Mouse (Mus musculus): Measurements from ENCODE around the gene Smad6.
A peak's percentile ranks its signal among the peaks of the same experiment; 100 is the strongest.

Smad6 gene

GRCm38 (mm10) chr9:64021853-64022561 lies at the start of gene Smad6:
TSS of gene Smad6 (minus strand) at chr9:64022059.
- peak; percentile 12 to 24 for DNase-seq

GRCm38 (mm10) chr9:64070674-64071073 lies 48.8 kb upstream of the Smad6 start:
- DNase-seq: no peak

- DNase-seq: no peak
These were observed 47.3 kb upstream of the Smad6 start for GRCm38 (mm10) chr9:64069131-64069530.

GRCm38 (mm10) chr9:64068571-64068970 lies 46.7 kb upstream of the Smad6 start:
- no peak for DNase-seq

- DNase-seq: no peak
These were observed 45.9 kb upstream of the Smad6 start for GRCm38 (mm10) chr9:64067787-64068186.

- no peak for DNase-seq
These were observed 38.2 kb upstream of the Smad6 start for GRCm38 (mm10) chr9:64060033-64060539.

- no peak for DNase-seq
These were observed 36.2 kb upstream of the Smad6 start for GRCm38 (mm10) chr9:64057903-64058650.

- no peak for DNase-seq
These were observed 33.3 kb upstream of the Smad6 start for GRCm38 (mm10) chr9:64055162-64055561.

- no peak for DNase-seq
These were observed 31.9 kb upstream of the Smad6 start for GRCm38 (mm10) chr9:64053786-64054185.

- DNase-seq: no peak
These were observed 29.4 kb upstream of the Smad6 start for GRCm38 (mm10) chr9:64051241-64051640.

- DNase-seq: no peak
These were observed 28.7 kb upstream of the Smad6 start for GRCm38 (mm10) chr9:64050513-64051065.

- DNase-seq: peak; percentile 41 to 51
These were observed 27.9 kb upstream of the Smad6 start for GRCm38 (mm10) chr9:64049471-64050380.

- no peak for DNase-seq
These were observed 23.4 kb upstream of the Smad6 start for GRCm38 (mm10) chr9:64045117-64045890.

- no peak for DNase-seq
These were observed 22.5 kb upstream of the Smad6 start for GRCm38 (mm10) chr9:64044343-64044742.

- no peak for DNase-seq
These were observed 21.1 kb upstream of the Smad6 start for GRCm38 (mm10) chr9:64042911-64043310.

- DNase-seq: no peak
These were observed 20.4 kb upstream of the Smad6 start for GRCm38 (mm10) chr9:64042216-64042615.

GRCm38 (mm10) chr9:64029908-64030631 lies 8.2 kb upstream of the Smad6 start:
- DNase-seq: no peak

GRCm38 (mm10) chr9:64025565-64025964 lies 3.7 kb upstream of the Smad6 start:
- peak; percentile 35 to 42 for DNase-seq

GRCm38 (mm10) chr9:64024976-64025375 lies 3.1 kb upstream of the Smad6 start:
- DNase-seq: no peak

- peak; percentile 41 to 60 for DNase-seq
These were observed 905 bp upstream of the Smad6 start for GRCm38 (mm10) chr9:64022562-64023366.

Measured in cerebellum, postnatal 36 days (tissue).